Mouse (Mus musculus) embryonic facial prominence, embryonic 11.5 days (tissue): ENCODE measurements around the gene AI837181. TPM values are rescaled to one million over a fixed set of nuclear protein-coding genes. Genes with fewer than 3 reads are reported as not detected.

Experiments
- ATAC-seq: fragments of 200-750 bp; cut with Nextera tagmentation; replicated peaks from 2 replicates; pipeline ENCODE4 v1.8.0; 2017; ENCODE audit warnings: low read depth; ENCODE audit not compliant: insufficient number of reproducible peaks, low FRiP score, low TSS enrichment
- DNase-seq: peaks from one replicate; pipeline ENCODE4 v3.0.0-alpha.2; 2015; ENCODE audit warnings: low spot score
- H3K27ac ChIP-seq: fragments of 300-500 bp; sonication (generic); replicated peaks from 2 replicates; pipeline ENCODE4 v1.5.1; 2014; ENCODE audit warnings: mild to moderate bottlenecking, low read depth, low read length, control low read depth
- H3K27me3 ChIP-seq: fragments of 300-500 bp; sonication (generic); 2 replicates; pipeline ENCODE4 v1.6.1; 2014; ENCODE audit warnings: mild to moderate bottlenecking, low read length, moderate library complexity, mixed read lengths; ENCODE audit not compliant: control insufficient read depth, insufficient read depth
- H3K36me3 ChIP-seq: fragments of 300-500 bp; sonication (generic); replicated peaks from 2 replicates; pipeline ENCODE4 v1.6.1; 2014; ENCODE audit warnings: low read depth, mild to moderate bottlenecking, low read length, moderate library complexity, mixed read lengths; ENCODE audit not compliant: control insufficient read depth, insufficient read depth
- H3K4me1 ChIP-seq: fragments of 300-500 bp; sonication (generic); 2 replicates; pipeline ENCODE4 v1.6.1; 2014; ENCODE audit warnings: low read length, mixed read lengths; ENCODE audit not compliant: control insufficient read depth, insufficient read depth
- H3K4me2 ChIP-seq: fragments of 300-500 bp; sonication (generic); 2 replicates; pipeline ENCODE4 v1.6.1; 2014; ENCODE audit warnings: low read depth, mild to moderate bottlenecking, control low read depth, low read length, moderate library complexity
- H3K4me3 ChIP-seq: fragments of 300-500 bp; sonication (generic); 2 replicates; pipeline ENCODE4 v1.5.1; 2014; ENCODE audit warnings: low read depth, low read length, control low read depth
- H3K9ac ChIP-seq: fragments of 300-500 bp; sonication (generic); replicated peaks from 2 replicates; pipeline ENCODE4 v1.6.1; 2014; ENCODE audit warnings: mild to moderate bottlenecking, control low read depth, low read length
- H3K9me3 ChIP-seq: fragments of 300-500 bp; sonication (generic); replicated peaks from 2 replicates; pipeline ENCODE4 v1.6.1; 2016; ENCODE audit warnings: mild to moderate bottlenecking, low read length, inconsistent platforms, mixed read lengths; ENCODE audit not compliant: control insufficient read depth
- WGBS: fragments of 180-500 bp; shearing (Covaris S2); extraction: QIAGEN DNeasy Blood & Tissue Kit; methylation state at CpG from one replicate; pipeline ENCODE4 v1.1.7; 2014; 5-methylcytosine and 5-hydroxymethylcytosine counted together
- polyA plus RNA-seq: library from polyadenylated mRNA; unstranded; fragments of >200 nt; fragmentation: Nextera tagmentation; extraction: Ambion mirVana; gene quantifications from 2 replicates; pipeline ENCODE4 v1.2.1, GENCODE M21; 2014

Gene AI837181
- polyA plus RNA-seq, 1 experiment from 2014 or later = 33.2 TPM

DNA sequence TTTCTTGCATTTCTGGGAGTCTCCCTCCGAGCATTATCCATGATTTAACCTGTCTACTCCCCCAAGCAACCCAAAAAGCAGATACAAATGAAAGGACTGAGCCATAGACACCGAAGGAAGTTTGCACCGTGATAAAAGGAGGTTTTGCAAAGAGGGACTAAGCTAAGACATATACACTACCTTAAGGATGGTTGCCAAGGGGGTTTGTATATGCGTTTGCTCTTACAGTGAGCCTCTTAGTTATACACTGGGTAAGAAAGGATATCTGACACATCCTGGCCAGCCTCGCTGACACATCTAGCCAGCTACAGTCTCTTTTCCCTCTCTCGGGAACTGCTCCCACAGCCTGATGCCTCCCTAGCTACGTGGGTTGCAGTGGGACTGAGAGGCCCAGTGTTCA lies 9.0 kb downstream of the AI837181 start:
- Histone ChIP-seq H3K9ac (no peak overlapping the region; the same call in 1 of the 2 replicates), H3K36me3 (no peaks in the 10 kb centered on the region), H3K4me1 (peaks cover 4% of the 10 kb centered on the region; the same call in 1 of the 2 replicates), H3K4me3 (no peak overlapping the region; the same call in 1 of the 2 replicates), H3K27me3 (no peaks in the 10 kb centered on the region), H3K9me3 (no peaks in the 10 kb centered on the region), H3K4me2 (peak overlapping the region; percentile 64; the same call in 1 of the 2 replicates), H3K27ac (no peak overlapping the region)
- ATAC-seq (no peak), DNase-seq (no peak)
- WGBS = 66% methylated on average over 7 of the region's 7 CpGs

DNA sequence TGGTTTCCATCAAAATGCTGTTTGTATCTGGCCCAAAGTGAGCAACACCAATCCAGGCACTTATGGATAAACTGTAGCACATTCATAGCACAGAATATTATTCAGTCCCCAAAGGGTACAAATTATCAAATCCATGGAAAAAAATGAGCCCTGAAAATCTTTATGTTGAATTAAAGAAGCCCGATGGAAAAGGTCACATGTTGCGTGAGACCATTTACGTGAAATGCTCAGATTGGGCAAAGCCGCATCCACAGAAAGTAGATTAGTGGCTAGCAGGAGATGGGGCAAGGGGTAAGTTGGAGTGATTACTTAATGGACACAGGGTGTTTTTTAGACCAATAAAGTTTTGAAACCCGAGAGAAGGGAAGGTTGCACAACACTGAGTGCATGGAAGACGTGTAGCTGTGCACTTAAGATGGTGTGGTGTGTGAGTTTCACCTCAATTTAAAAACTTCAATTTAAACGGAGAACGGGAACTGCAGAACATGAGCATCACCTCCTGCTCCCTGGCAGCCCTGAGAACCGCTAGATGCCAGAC lies 19.5 kb downstream of the AI837181 start:
- H3K4me3 ChIP-seq = no peak overlapping the region

DNA sequence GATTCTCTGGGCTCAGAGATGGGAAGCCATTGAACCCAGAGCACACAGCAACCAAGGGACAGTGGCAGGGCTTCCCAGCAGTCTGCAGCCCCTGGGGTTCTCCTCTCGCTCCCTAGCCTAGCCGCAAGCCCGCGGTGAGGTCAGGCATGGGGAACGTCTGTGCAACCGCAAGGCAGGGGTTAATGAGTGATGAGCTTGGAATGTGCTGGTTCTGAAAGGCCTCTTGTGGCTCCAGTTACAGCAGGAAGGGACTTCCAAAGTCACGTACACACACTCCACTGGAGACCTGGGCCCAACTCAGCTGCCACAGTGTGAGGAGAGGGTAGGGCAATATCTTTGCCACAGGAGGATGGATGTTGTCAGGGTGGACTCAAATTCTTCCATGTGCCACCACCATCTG lies 20.0 kb downstream of the AI837181 start:
- Histone ChIP-seq H3K36me3 (no peaks in the 10 kb centered on the region), H3K27ac (no peak overlapping the region), H3K4me1 (peaks cover 8% of the 10 kb centered on the region), H3K9ac (no peak overlapping the region), H3K27me3 (peaks cover 31% of the 10 kb centered on the region), H3K4me2 (no peak overlapping the region), H3K4me3 (no peak overlapping the region), H3K9me3 (0 out of 2 replicates have a peak, but pooled peaks cover 3% of the 10 kb centered on the region)
- DNase-seq = no peak
- 30% methylated on average over 7 of the region's 7 CpGs for WGBS
- no peak for ATAC-seq

More for the DNA sequence above, 19.5 kb downstream of the AI837181 start:
- Histone ChIP-seq H3K27me3 (peaks cover 27% of the 10 kb centered on the region), H3K9me3 (0 out of 2 replicates have a peak, but pooled peaks cover 3% of the 10 kb centered on the region), H3K9ac (no peak overlapping the region), H3K27ac (no peak overlapping the region), H3K4me1 (peaks cover 8% of the 10 kb centered on the region), H3K36me3 (no peaks in the 10 kb centered on the region), H3K4me2 (no peak overlapping the region)
- DNase-seq = no peak
- ATAC-seq = no peak
- 66% methylated on average over 9 of the region's 9 CpGs for WGBS

DNA sequence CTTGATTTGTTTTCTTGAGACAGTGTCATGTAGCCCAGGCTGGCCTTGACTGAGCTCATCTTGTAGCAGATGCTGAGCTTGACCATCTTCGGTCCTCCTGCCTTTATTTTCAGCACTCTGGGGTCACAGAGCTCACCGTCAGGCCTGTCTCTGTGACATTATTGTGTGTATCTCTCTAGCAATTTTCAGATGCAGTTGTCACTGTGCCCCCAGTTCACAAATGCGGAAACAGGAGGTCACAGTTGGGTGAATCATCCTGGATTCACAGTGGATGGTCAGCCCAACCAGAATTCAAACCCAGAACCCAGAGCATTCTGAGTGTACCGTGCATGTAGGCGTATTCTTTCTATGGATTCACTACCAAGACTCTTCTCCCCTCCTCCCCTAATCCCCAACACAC lies 20.8 kb downstream of the AI837181 start:
- Histone ChIP-seq H3K36me3 (no peaks in the 10 kb centered on the region), H3K4me2 (no peak overlapping the region), H3K9me3 (no peaks in the 10 kb centered on the region), H3K27me3 (peaks cover 35% of the 10 kb centered on the region), H3K4me3 (no peak overlapping the region), H3K27ac (no peak overlapping the region), H3K4me1 (peaks cover 8% of the 10 kb centered on the region), H3K9ac (no peak overlapping the region)
- ATAC-seq (no peak), DNase-seq (no peak)
- 91% methylated on average over 5 of the region's 5 CpGs for WGBS

DNA sequence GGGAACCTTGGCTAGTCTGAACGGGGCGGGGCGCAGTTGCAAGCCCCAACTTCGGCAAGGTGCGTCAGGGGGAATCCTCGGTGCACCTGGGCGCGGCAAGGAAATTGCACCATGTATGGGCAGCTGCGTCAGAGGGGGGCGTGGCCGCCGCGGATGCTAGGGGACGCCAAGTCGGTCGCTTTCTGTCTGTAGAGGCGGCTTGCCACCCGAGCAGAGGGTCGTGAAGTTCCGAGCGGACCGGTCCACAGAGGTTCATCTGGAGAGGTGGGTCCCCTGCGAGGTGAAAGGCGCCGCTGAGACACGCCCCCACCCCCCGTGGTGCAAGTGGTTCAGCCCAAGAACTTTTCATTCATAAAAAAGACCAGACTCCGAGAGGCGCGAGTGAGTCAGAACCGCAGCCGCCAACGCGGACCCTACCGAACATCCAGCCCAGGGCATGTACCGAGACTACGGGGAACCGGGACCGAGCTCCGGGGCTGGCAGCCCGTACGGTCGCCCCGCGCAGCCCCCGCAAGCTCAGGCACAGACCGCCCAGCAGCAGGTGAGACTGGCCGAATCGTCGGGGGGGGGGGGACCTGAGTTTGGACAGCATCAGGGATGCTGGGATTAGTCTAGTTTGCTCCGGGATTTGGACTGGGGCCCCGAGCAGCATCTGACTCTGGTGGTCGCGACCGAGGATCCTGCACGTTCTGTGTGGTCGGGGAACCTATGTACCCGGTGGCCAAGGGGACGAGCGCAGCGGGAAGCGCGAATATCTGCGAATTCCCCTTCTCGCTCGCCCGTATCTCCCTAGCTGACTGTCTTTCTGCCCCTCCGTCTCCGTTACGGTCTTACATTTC lies 22.8 kb downstream of the AI837181 start, which contains the start of gene Fosl1:
TSS of gene Fosl1 (plus strand) at position 33 of the 839 bp plus-strand sequence.
- H3K9me3 ChIP-seq = no peaks in the 10 kb centered on the region
- peaks cover 8% of the 10 kb centered on the region for H3K4me1 ChIP-seq
- peaks cover 35% of the 10 kb centered on the region for H3K27me3 ChIP-seq
- WGBS = 2% methylated on average over 70 of the region's 70 CpGs
- no peak within 1 kb of the TSS for H3K27ac ChIP-seq
- H3K4me3 ChIP-seq = peak within 1 kb of the TSS; percentile 50
- ATAC-seq = peak; percentile 46; the same call in 1 of the 2 replicates
- H3K36me3 ChIP-seq = no peaks in the 10 kb centered on the region
- DNase-seq = peak; percentile 67
- 0 out of 2 replicates have a peak within 1 kb of the TSS, but pooled peaks have one; percentile 34 for H3K9ac ChIP-seq
- peak within 1 kb of the TSS; percentile 91 for H3K4me2 ChIP-seq

DNA sequence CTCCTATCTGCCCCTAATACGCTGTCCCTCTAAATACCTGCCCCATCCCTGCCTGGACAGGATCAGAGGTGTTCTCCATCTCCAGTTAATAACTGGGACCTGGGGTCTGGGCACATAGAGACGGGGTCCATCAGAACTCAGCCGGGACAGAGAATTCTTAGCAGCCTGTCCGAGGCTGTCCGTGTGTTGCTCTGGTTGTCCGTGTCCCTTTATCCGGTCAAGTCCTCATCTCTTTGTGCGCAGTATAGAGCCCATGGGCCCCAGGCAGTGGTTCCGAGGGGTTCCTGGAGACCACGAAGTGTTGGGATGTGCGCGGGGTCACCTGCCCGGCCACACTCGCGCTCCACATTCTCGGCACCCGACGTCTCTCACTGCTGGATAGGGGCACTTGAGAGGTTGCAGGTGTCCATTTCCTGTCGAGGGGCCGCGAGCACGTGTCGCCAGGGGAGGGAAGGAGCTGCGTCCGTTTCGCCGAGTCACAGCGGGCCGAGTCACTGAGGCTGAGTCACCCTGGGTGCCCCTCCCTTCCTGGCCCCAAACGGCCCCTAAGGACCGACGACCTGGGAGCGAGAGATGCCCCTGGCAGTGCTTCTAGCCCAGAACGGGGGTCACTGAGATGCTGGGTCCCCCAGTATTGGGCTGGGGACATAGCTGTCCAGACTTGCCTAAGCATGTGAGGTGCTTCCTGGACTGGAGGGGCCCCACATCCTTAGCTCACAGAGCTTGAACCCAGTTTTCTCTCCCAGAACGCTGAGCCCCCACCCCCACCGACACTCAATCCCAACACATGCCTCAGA lies 23.6 kb downstream of the AI837181 start:
- WGBS = 7% methylated on average over 36 of the region's 36 CpGs
- H3K4me3 ChIP-seq = peak overlapping the region; percentile 50
- no peak for DNase-seq
- no peak overlapping the region for H3K9ac ChIP-seq
- H3K4me2 ChIP-seq = peak overlapping the region; percentile 91
- H3K4me1 ChIP-seq = peaks cover 8% of the 10 kb centered on the region
- no peak overlapping the region for H3K27ac ChIP-seq
- no peaks in the 10 kb centered on the region for H3K36me3 ChIP-seq
- H3K9me3 ChIP-seq = no peaks in the 10 kb centered on the region
- peak; percentile 35; the same call in 1 of the 2 replicates for ATAC-seq
- peaks cover 35% of the 10 kb centered on the region for H3K27me3 ChIP-seq

DNA sequence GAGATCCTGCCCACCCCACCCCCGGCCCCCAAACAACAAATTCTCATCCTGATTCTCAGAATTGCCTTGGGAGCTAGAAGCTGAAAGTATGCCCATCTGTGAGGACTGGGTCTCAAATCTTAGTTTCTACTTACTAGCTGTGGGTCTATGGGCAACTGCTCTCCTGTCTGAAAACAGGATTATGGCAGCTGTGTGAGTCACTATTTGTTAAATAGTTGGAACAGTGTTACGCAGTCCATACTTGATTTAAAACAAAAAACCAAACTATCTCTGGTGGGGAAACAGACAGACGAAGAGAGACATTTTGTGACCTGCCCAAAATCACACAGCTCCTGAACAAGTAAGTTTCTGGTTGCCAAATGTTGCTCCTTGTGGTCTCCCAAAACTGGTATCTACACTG lies 24.7 kb downstream of the AI837181 start:
- DNase-seq (no peak), ATAC-seq (no peak)
- Histone ChIP-seq H3K36me3 (no peaks in the 10 kb centered on the region), H3K4me3 (no peak overlapping the region), H3K9me3 (no peaks in the 10 kb centered on the region), H3K4me1 (peaks cover 8% of the 10 kb centered on the region), H3K4me2 (no peak overlapping the region), H3K27ac (no peak overlapping the region), H3K27me3 (peaks cover 35% of the 10 kb centered on the region), H3K9ac (no peak overlapping the region)
- 83% methylated on average over 3 of the region's 3 CpGs for WGBS
